Mouse (Mus musculus) liver, adult 2 months (tissue): ENCODE measurements at regions not wholly inside any gene's neighbourhood (a gene's known extent, or its start where the extent isn't known, plus 50 kb on each side); places are given as distances from the start of the nearest gene placed in this dataset.
"Not testable (repeated sequence)": the region's sequence is repeated elsewhere in the genome, so short reads cannot be mapped to it uniquely, and the experiment has no call there.

ENCODE experiments used
- DNase-seq: peaks from one replicate; pipeline ENCODE4 v3.0.0-alpha.2; 2011; ENCODE audit warnings: low read depth, low spot score; ENCODE audit errors: extremely low read depth
- H3K27ac ChIP-seq: fragments of 200-500 bp; replicated peaks from 2 replicates; pipeline ENCODE4 v1.5.1; 2012; ENCODE audit warnings: low read depth, mild to moderate bottlenecking, control low read depth, inconsistent platforms, low read length; ENCODE audit not compliant: insufficient read depth
- H3K27me3 ChIP-seq: fragments of 200-500 bp; 2 replicates; pipeline ENCODE4 v1.6.1; 2012; ENCODE audit warnings: mild to moderate bottlenecking, moderate library complexity, low read length, inconsistent platforms; ENCODE audit not compliant: control insufficient read depth, insufficient read depth
- H3K36me3 ChIP-seq: fragments of 200-500 bp; 2 replicates; pipeline ENCODE4 v1.6.1; 2012; ENCODE audit warnings: low read length, inconsistent platforms; ENCODE audit not compliant: control insufficient read depth, insufficient read depth
- H3K4me1 ChIP-seq: fragments of 200-500 bp; 2 replicates; pipeline ENCODE4 v1.6.1; 2011; ENCODE audit warnings: low read length; ENCODE audit not compliant: control insufficient read depth, insufficient read depth
- H3K4me3 ChIP-seq: fragments of 200-500 bp; 2 replicates; pipeline ENCODE4 v1.5.1; 2011; ENCODE audit warnings: low read depth, mild to moderate bottlenecking, control low read depth, low read length, moderate library complexity; ENCODE audit not compliant: insufficient read depth
- H3K79me2 ChIP-seq: fragments of 200-500 bp; 2 replicates; pipeline ENCODE4 v1.6.1; 2012; ENCODE audit warnings: inconsistent platforms, mild to moderate bottlenecking, low read length, moderate library complexity; ENCODE audit not compliant: control insufficient read depth, insufficient read depth
- H3K9ac ChIP-seq: fragments of 200-500 bp; 2 replicates; pipeline ENCODE4 v1.6.1; 2012; ENCODE audit warnings: low read depth, mild to moderate bottlenecking, control low read depth, inconsistent platforms, low read length
- CTCF ChIP-seq: fragments of 200-500 bp; IDR thresholded peaks from 2 replicates; pipeline ENCODE4 v1.5.1; 2011; ENCODE audit warnings: low read depth, low read length, control low read depth
- POLR2A ChIP-seq: fragments of 200-500 bp; IDR thresholded peaks from 2 replicates; pipeline ENCODE4 v1.6.1; 2011; ENCODE audit warnings: low read length, control low read depth; ENCODE audit not compliant: insufficient read depth; ENCODE audit errors: extremely low read depth
- WGBS: fragments of 180-500 bp; shearing (Covaris S2); methylation state at CpG from one replicate; pipeline ENCODE4 v1.1.7; 2018; 5-methylcytosine and 5-hydroxymethylcytosine counted together

- H3K79me2 ChIP-seq, DNase-seq, H3K4me3 ChIP-seq, H3K9ac ChIP-seq, H3K36me3 ChIP-seq, H3K4me1 ChIP-seq, H3K27me3 ChIP-seq: not testable (repeated sequence)
- 100% methylated on average over 1 of the region's 2 CpGs for WGBS
- H3K27ac ChIP-seq = 0 out of 2 replicates have a peak overlapping the region, but pooled peaks have one; percentile 35
Measured at GRCm38 (mm10) chrX:103532620-103533199, 97.7 kb upstream of the Zcchc13 start.

- Histone ChIP-seq H3K27ac (0 out of 2 replicates have a peak overlapping the region, but pooled peaks have one; percentile 35), H3K4me1 (peaks cover 2% of the 10 kb centered on the region), H3K27me3 (no peaks in the 10 kb centered on the region), H3K4me3 (no peak overlapping the region), H3K79me2 (no peaks in the 10 kb centered on the region), H3K9ac (0 out of 2 replicates have a peak overlapping the region, but pooled peaks have one; percentile 43), H3K36me3 (no peaks in the 10 kb centered on the region)
- WGBS = 53% methylated on average over 11 of the region's 11 CpGs
- TF ChIP-seq POLR2A = no peak
- peak; percentile 60 for DNase-seq
Measured at GRCm38 (mm10) chrX:103533306-103533705, 97.1 kb upstream of the Zcchc13 start.

DNA sequence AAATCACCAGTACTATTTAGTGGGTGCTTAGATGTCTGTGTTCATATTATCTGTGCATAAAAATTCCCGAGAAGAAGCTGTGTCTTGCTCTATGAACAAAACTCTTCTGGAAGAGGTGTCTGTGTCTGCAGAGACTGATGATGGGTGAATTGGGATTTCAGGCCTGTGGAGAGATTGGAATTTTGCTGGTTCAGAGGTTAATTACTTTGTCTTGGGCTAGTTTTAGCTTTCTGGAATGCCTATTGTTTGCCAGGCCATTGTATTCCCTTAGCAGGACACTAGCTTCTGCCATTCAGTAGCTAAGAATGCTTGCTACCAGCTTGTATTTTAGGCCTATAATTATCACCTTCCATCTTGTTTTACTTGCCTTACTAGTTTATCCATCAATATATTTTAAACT lies 96.6 kb upstream of the Zcchc13 start:
- Histone ChIP-seq H3K27me3 (no peaks in the 10 kb centered on the region), H3K36me3 (no peaks in the 10 kb centered on the region), H3K4me1 (peaks cover 1% of the 10 kb centered on the region), H3K9ac (no peak overlapping the region), H3K4me3 (no peak overlapping the region), H3K27ac (no peak overlapping the region), H3K79me2 (no peaks in the 10 kb centered on the region)
- WGBS = 93% methylated on average over 1 of the region's 1 CpGs
- no peak for TF ChIP-seq CTCF
- TF ChIP-seq POLR2A = no peak
- DNase-seq = no peak

DNA sequence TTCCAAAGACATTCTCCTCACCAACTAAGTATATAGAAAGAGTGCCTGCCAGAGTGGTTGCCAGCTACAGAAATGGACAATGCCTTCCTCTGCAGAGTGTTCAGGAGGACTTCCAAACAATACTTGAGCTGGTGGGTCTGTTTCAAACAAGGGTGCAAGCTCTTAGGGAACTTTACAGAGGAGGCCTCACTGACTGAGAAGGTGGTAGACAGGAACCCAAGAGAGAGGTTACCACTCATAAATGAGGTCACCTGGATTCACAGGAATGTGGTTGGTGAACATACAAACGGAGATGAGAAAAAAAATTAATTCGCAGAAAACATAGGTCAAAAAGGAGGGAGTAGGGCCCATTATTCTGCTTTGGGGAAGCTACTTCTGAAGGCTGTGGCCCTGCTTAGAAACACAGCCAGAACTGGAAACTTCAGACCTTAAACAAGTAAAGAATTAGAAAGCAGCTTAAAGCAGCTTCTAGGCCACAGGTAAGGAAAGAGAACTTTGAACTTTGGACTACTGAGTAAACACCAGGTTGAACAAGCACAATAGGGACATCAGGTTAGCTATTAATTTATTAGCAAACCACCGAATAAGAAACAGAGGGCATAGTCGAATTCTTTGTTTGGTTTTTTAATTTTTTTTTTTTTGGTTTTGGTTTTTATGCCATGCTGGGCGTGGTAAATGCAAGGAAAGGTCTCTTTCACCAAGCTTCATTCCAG lies 83.7 kb upstream of the Zcchc13 start:
- Histone ChIP-seq H3K4me3 (no peak overlapping the region), H3K79me2 (no peaks in the 10 kb centered on the region; the same call in 1 of the 2 replicates), H3K36me3 (no peaks in the 10 kb centered on the region), H3K9ac (peak overlapping the region; percentile 54; the same call in 1 of the 2 replicates), H3K27me3 (no peaks in the 10 kb centered on the region), H3K4me1 (peaks cover 16% of the 10 kb centered on the region), H3K27ac (peak overlapping the region; percentile 99)
- WGBS = 23% methylated on average over 5 of the region's 5 CpGs
- DNase-seq = peak; percentile 94
- TF ChIP-seq CTCF (no peak), POLR2A (no peak)

- H3K4me1 ChIP-seq = peaks cover 22% of the 10 kb centered on the region
- peak; percentile 8; the same call in 1 of the 2 replicates for TF ChIP-seq CTCF
- no peak for TF ChIP-seq POLR2A
- no peak overlapping the region for H3K4me3 ChIP-seq
- H3K27ac ChIP-seq = peak overlapping the region; percentile 82
- H3K27me3 ChIP-seq = no peaks in the 10 kb centered on the region
- H3K36me3 ChIP-seq = no peaks in the 10 kb centered on the region
- peak; percentile 93 for DNase-seq
- no peaks in the 10 kb centered on the region; the same call in 1 of the 2 replicates for H3K79me2 ChIP-seq
- WGBS = 6% methylated on average over 14 of the region's 14 CpGs
- no peak overlapping the region for H3K9ac ChIP-seq
Measured at GRCm38 (mm10) chrX:103551304-103551703, 79.1 kb upstream of the Zcchc13 start.

GRCm38 (mm10) chrX:103553196-103553595 lies 77.2 kb upstream of the Zcchc13 start:
- no peak overlapping the region for H3K4me3 ChIP-seq
- 94% methylated on average over 3 of the region's 3 CpGs for WGBS
- H3K27me3 ChIP-seq = no peaks in the 10 kb centered on the region
- no peak overlapping the region for H3K9ac ChIP-seq
- no peaks in the 10 kb centered on the region for H3K36me3 ChIP-seq
- H3K27ac ChIP-seq = no peak overlapping the region
- H3K79me2 ChIP-seq = no peaks in the 10 kb centered on the region; the same call in 1 of the 2 replicates
- H3K4me1 ChIP-seq = peaks cover 26% of the 10 kb centered on the region
- no peak for DNase-seq
- TF ChIP-seq CTCF (no peak), POLR2A (no peak)
